Mouse (Mus musculus) neural tube, embryonic 11.5 days (tissue): ENCODE data around the gene Prdx1. TPM values are rescaled to one million over a fixed set of nuclear protein-coding genes. Genes with fewer than 3 reads are reported as not detected.
"Not testable (repeated sequence)": the region's sequence is repeated elsewhere in the genome, so short reads cannot be mapped to it uniquely, and the experiment has no call there.

Experiments used
- ATAC-seq: fragments of 200-750 bp; cut with Nextera tagmentation; 2 replicates; pipeline ENCODE4 v1.8.0; 2017; ENCODE audit warnings: moderate number of reproducible peaks, mild to moderate bottlenecking, moderate TSS enrichment, moderate library complexity; ENCODE audit not compliant: insufficient read depth, low FRiP score, low TSS enrichment
- DNase-seq: peaks from one replicate; pipeline ENCODE4 v3.0.0-alpha.2; 2015; ENCODE audit warnings: low spot score
- H3K27ac ChIP-seq: fragments of 300-500 bp; sonication (generic); 2 replicates; pipeline ENCODE4 v1.5.1; 2014; ENCODE audit warnings: low read depth, mild to moderate bottlenecking, low read length
- H3K27me3 ChIP-seq: fragments of 300-500 bp; sonication (generic); 2 replicates; pipeline ENCODE4 v1.6.1; 2014; ENCODE audit warnings: mild to moderate bottlenecking, low read length, mixed read lengths; ENCODE audit not compliant: control insufficient read depth, insufficient read depth
- H3K36me3 ChIP-seq: fragments of 300-500 bp; sonication (generic); 2 replicates; pipeline ENCODE4 v1.6.1; 2014; ENCODE audit warnings: mild to moderate bottlenecking, low read length, moderate library complexity, mixed read lengths; ENCODE audit not compliant: control insufficient read depth, insufficient read depth
- H3K4me1 ChIP-seq: fragments of 300-500 bp; sonication (generic); 2 replicates; pipeline ENCODE4 v1.6.1; 2014; ENCODE audit warnings: low read length, mixed read lengths; ENCODE audit not compliant: control insufficient read depth, insufficient read depth
- H3K4me2 ChIP-seq: fragments of 300-500 bp; sonication (generic); 2 replicates; pipeline ENCODE4 v1.6.1; 2014; ENCODE audit warnings: low read depth, mild to moderate bottlenecking, moderate library complexity
- H3K4me3 ChIP-seq: fragments of 300-500 bp; sonication (generic); 2 replicates; pipeline ENCODE4 v1.5.1; 2014; ENCODE audit warnings: low read depth, low read length
- H3K9ac ChIP-seq: fragments of 300-500 bp; sonication (generic); 2 replicates; pipeline ENCODE4 v1.6.1; 2014; ENCODE audit warnings: mild to moderate bottlenecking, low read length
- H3K9me3 ChIP-seq: fragments of 300-500 bp; sonication (generic); 2 replicates; pipeline ENCODE4 v1.6.1; 2016; ENCODE audit warnings: low read length; ENCODE audit not compliant: control insufficient read depth
- WGBS: fragments of 180-500 bp; shearing (Covaris S2); extraction: QIAGEN DNeasy Blood & Tissue Kit; methylation state at CpG from one replicate; pipeline ENCODE4 v1.1.7; 2014; 5-methylcytosine and 5-hydroxymethylcytosine counted together
- polyA plus RNA-seq: library from polyadenylated mRNA; unstranded; fragments of >200 nt; fragmentation: Nextera tagmentation; extraction: Ambion mirVana; gene quantifications from 2 replicates; pipeline ENCODE4 v1.2.1, GENCODE M21; 2014

Gene Prdx1
- polyA plus RNA-seq, 1 experiment from 2014 or later = 902 TPM

- DNase-seq (no peak), ATAC-seq (peak; percentile 40; the same call in 1 of the 2 replicates)
- H3K36me3 ChIP-seq = no peaks in the 10 kb centered on the region
- H3K9ac ChIP-seq = peak overlapping the region; percentile 96
- no peaks in the 10 kb centered on the region for H3K9me3 ChIP-seq
- no peak overlapping the region for H3K27ac ChIP-seq
- peaks cover 13% of the 10 kb centered on the region for H3K4me1 ChIP-seq
- H3K4me2 ChIP-seq = peak overlapping the region; percentile 88
- peak overlapping the region; percentile 94 for H3K4me3 ChIP-seq
- WGBS = 14% methylated on average over 6 of the region's 6 CpGs
- no peaks in the 10 kb centered on the region for H3K27me3 ChIP-seq
Observed at GRCm38 (mm10) chr4:116651797-116652135, 33.6 kb upstream of the Prdx1 start.

GRCm38 (mm10) chr4:116653228-116653627, 32.1 kb upstream of the Prdx1 start:
- DNase-seq (no peak), ATAC-seq (no peak)
- 90% methylated on average over 6 of the region's 6 CpGs for WGBS
- Histone ChIP-seq H3K4me1 (0 out of 2 replicates have a peak, but pooled peaks cover 6% of the 10 kb centered on the region), H3K9ac (no peak overlapping the region), H3K9me3 (no peaks in the 10 kb centered on the region), H3K27ac (no peak overlapping the region), H3K36me3 (no peaks in the 10 kb centered on the region), H3K4me3 (no peak overlapping the region), H3K4me2 (no peak overlapping the region), H3K27me3 (no peaks in the 10 kb centered on the region)

GRCm38 (mm10) chr4:116655100-116655499, 30.2 kb upstream of the Prdx1 start:
- WGBS = 70% methylated on average over 2 of the region's 2 CpGs
- Histone ChIP-seq H3K36me3 (no peaks in the 10 kb centered on the region), H3K9ac (no peak overlapping the region), H3K4me1 (0 out of 2 replicates have a peak, but pooled peaks cover 2% of the 10 kb centered on the region), H3K4me3 (no peak overlapping the region), H3K27ac (no peak overlapping the region), H3K4me2 (no peak overlapping the region), H3K27me3 (no peaks in the 10 kb centered on the region), H3K9me3 (no peaks in the 10 kb centered on the region)
- DNase-seq = no peak
- no peak for ATAC-seq

GRCm38 (mm10) chr4:116655658-116656057, 29.7 kb upstream of the Prdx1 start:
- no peak overlapping the region for H3K27ac ChIP-seq
- 72% methylated on average over 3 of the region's 3 CpGs for WGBS
- no peaks in the 10 kb centered on the region for H3K9me3 ChIP-seq
- H3K4me3 ChIP-seq = no peak overlapping the region
- H3K4me1 ChIP-seq = no peaks in the 10 kb centered on the region
- no peaks in the 10 kb centered on the region for H3K27me3 ChIP-seq
- no peak overlapping the region for H3K4me2 ChIP-seq
- no peak overlapping the region for H3K9ac ChIP-seq
- no peak for DNase-seq
- no peaks in the 10 kb centered on the region for H3K36me3 ChIP-seq
- no peak for ATAC-seq

GRCm38 (mm10) chr4:116657971-116658370, 27.4 kb upstream of the Prdx1 start:
- no peaks in the 10 kb centered on the region for H3K4me1 ChIP-seq
- no peak overlapping the region for H3K9ac ChIP-seq
- H3K9me3 ChIP-seq = no peaks in the 10 kb centered on the region
- no peak overlapping the region for H3K4me3 ChIP-seq
- H3K27ac ChIP-seq = no peak overlapping the region
- no peaks in the 10 kb centered on the region for H3K36me3 ChIP-seq
- WGBS = 46% methylated on average over 3 of the region's 3 CpGs
- DNase-seq (no peak), ATAC-seq (no peak)
- H3K27me3 ChIP-seq = no peaks in the 10 kb centered on the region
- no peak overlapping the region for H3K4me2 ChIP-seq

- H3K4me1 ChIP-seq = no peaks in the 10 kb centered on the region
- WGBS = 79% methylated on average over 2 of the region's 2 CpGs
Observed at GRCm38 (mm10) chr4:116659474-116659873, 25.9 kb upstream of the Prdx1 start.

GRCm38 (mm10) chr4:116659916-116660315, 25.4 kb upstream of the Prdx1 start:
- H3K36me3 ChIP-seq, DNase-seq, H3K4me1 ChIP-seq, H3K27ac ChIP-seq, H3K9me3 ChIP-seq, H3K9ac ChIP-seq, H3K4me2 ChIP-seq, H3K27me3 ChIP-seq, H3K4me3 ChIP-seq, ATAC-seq: not testable (repeated sequence)
- 90% methylated on average over 6 of the region's 6 CpGs for WGBS

More at GRCm38 (mm10) chr4:116659474-116659873, 25.9 kb upstream of the Prdx1 start:
- no peak overlapping the region for H3K27ac ChIP-seq
- no peaks in the 10 kb centered on the region for H3K27me3 ChIP-seq
- H3K4me2 ChIP-seq = no peak overlapping the region
- ATAC-seq (no peak), DNase-seq (no peak)
- H3K9me3 ChIP-seq = no peaks in the 10 kb centered on the region
- no peaks in the 10 kb centered on the region for H3K36me3 ChIP-seq
- H3K9ac ChIP-seq = no peak overlapping the region
- no peak overlapping the region for H3K4me3 ChIP-seq

- Histone ChIP-seq H3K4me1 (no peaks in the 10 kb centered on the region), H3K9me3 (no peaks in the 10 kb centered on the region), H3K4me2 (no peak overlapping the region), H3K4me3 (no peak overlapping the region), H3K36me3 (no peaks in the 10 kb centered on the region), H3K27ac (no peak overlapping the region), H3K9ac (no peak overlapping the region), H3K27me3 (no peaks in the 10 kb centered on the region)
- DNase-seq (no peak), ATAC-seq (no peak)
- WGBS = 82% methylated on average over 6 of the region's 6 CpGs
Observed at GRCm38 (mm10) chr4:116660829-116661228, 24.5 kb upstream of the Prdx1 start.

GRCm38 (mm10) chr4:116661998-116662397, 23.3 kb upstream of the Prdx1 start:
- no peaks in the 10 kb centered on the region for H3K9me3 ChIP-seq

More at GRCm38 (mm10) chr4:116661998-116662397, 23.3 kb upstream of the Prdx1 start:
- no peaks in the 10 kb centered on the region for H3K27me3 ChIP-seq
- no peak overlapping the region for H3K4me3 ChIP-seq
- 83% methylated on average over 1 of the region's 1 CpGs for WGBS
- no peaks in the 10 kb centered on the region for H3K36me3 ChIP-seq
- H3K4me2 ChIP-seq = no peak overlapping the region
- DNase-seq (no peak), ATAC-seq (no peak)
- H3K4me1 ChIP-seq = no peaks in the 10 kb centered on the region
- H3K27ac ChIP-seq = no peak overlapping the region
- no peak overlapping the region for H3K9ac ChIP-seq
